Mouse (Mus musculus) intestine, embryonic 16.5 days (tissue): ENCODE data around the gene Atad5. TPM values are rescaled to one million over a fixed set of nuclear protein-coding genes. Genes with fewer than 3 reads are reported as not detected.

ENCODE experiments used
- ATAC-seq: fragments of 200-750 bp; cut with Nextera tagmentation; 2 replicates; pipeline ENCODE4 v1.8.0; 2017; ENCODE audit warnings: moderate TSS enrichment, moderate library complexity
- H3K27ac ChIP-seq: fragments of 300-500 bp; sonication (generic); 2 replicates; pipeline ENCODE4 v1.5.1; 2014; ENCODE audit warnings: mild to moderate bottlenecking, low read length
- H3K27me3 ChIP-seq: fragments of 300-500 bp; sonication (generic); replicated peaks from 2 replicates; pipeline ENCODE4 v1.6.1; 2014; ENCODE audit warnings: low read length, control low read depth, mixed read lengths; ENCODE audit not compliant: control insufficient read depth, insufficient read depth
- H3K36me3 ChIP-seq: fragments of 300-500 bp; sonication (generic); 2 replicates; pipeline ENCODE4 v1.6.1; 2014; ENCODE audit warnings: low read length, control low read depth; ENCODE audit not compliant: control insufficient read depth, insufficient read depth
- H3K4me1 ChIP-seq: fragments of 300-500 bp; sonication (generic); 2 replicates; pipeline ENCODE4 v1.6.1; 2014; ENCODE audit warnings: low read length, control low read depth, mixed read lengths; ENCODE audit not compliant: control insufficient read depth, insufficient read depth
- H3K4me2 ChIP-seq: fragments of 300-500 bp; sonication (generic); 2 replicates; pipeline ENCODE4 v1.6.1; 2014; ENCODE audit warnings: low read depth, low read length, control low read depth
- H3K4me3 ChIP-seq: fragments of 300-500 bp; sonication (generic); 2 replicates; pipeline ENCODE4 v1.5.1; 2014; ENCODE audit warnings: mild to moderate bottlenecking, low read length
- H3K9ac ChIP-seq: fragments of 300-500 bp; sonication (generic); 2 replicates; pipeline ENCODE4 v1.6.1; 2014; ENCODE audit warnings: low read depth, low read length
- H3K9me3 ChIP-seq: fragments of 300-500 bp; sonication (generic); 2 replicates; pipeline ENCODE4 v1.6.1; 2016; ENCODE audit warnings: low read length, control low read depth; ENCODE audit not compliant: control insufficient read depth
- WGBS: fragments of 180-500 bp; shearing (Covaris S2); extraction: QIAGEN DNeasy Blood & Tissue Kit; methylation state at CpG from one replicate; pipeline ENCODE4 v1.1.7; 2014; 5-methylcytosine and 5-hydroxymethylcytosine counted together
- polyA plus RNA-seq: library from polyadenylated mRNA; unstranded; fragments of >200 nt; fragmentation: Nextera tagmentation; extraction: Ambion mirVana; gene quantifications from 2 replicates; pipeline ENCODE4 v1.2.1, GENCODE M21; 2015

The Atad5 gene
- polyA plus RNA-seq, 1 experiment from 2014 or later: 5.6 TPM

DNA sequence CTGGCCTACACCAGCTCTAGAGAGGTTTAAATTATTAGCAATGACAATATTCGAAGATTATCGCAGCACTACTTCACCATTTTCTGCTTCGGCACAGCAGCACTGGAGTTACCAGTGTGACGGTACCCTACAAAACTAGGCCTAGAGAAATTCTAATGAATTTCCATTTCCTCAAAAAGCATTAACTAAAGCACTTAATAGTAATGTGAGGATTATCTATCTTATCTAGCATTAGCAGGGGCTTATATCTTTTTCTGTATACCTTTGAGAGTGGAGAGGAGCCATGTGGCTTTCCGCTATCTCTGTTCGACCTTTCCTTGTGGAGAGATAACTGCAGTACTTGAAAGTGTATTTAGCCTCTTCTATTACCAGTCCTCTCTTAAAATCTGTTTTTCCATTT, 9.4 kb upstream of the Atad5 start:
- Histone ChIP-seq H3K4me3 (peak overlapping the region; percentile 99), H3K36me3 (no peaks in the 10 kb centered on the region), H3K27ac (no peak overlapping the region), H3K9me3 (no peaks in the 10 kb centered on the region), H3K4me1 (peaks cover 6% of the 10 kb centered on the region), H3K27me3 (no peaks in the 10 kb centered on the region), H3K4me2 (peak overlapping the region; percentile 56), H3K9ac (peak overlapping the region; percentile 99)
- 63% methylated on average over 6 of the region's 6 CpGs for WGBS
- ATAC-seq: no peak

DNA sequence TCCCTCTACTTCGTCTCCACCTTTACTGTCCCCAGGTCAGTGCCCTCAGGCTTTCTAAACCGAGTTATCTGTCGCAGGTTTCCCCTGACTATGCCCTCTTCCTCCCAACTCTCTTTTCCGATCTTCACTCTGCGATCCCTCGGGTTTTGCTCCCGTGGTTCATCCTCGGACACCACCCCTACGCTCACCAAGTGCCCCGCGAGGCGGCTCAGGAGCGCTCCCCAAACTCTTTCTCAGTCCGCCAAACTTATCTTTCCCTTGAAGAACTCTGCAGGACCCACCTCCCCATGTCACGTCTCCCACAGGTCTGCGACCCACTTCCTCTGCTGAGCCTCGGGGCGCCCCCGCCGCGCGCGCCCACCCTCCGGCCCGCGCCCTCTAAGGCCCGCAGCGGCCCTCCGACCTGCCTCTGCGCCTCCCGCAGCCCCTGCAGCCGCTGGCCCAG, 8.8 kb upstream of the Atad5 start:
- no peaks in the 10 kb centered on the region for H3K9me3 ChIP-seq
- H3K27ac ChIP-seq: peak overlapping the region; percentile 99
- H3K27me3 ChIP-seq: no peaks in the 10 kb centered on the region
- H3K4me2 ChIP-seq: peak overlapping the region; percentile 56
- H3K36me3 ChIP-seq: no peaks in the 10 kb centered on the region
- peak; percentile 57 for ATAC-seq
- peaks cover 6% of the 10 kb centered on the region for H3K4me1 ChIP-seq
- H3K9ac ChIP-seq: peak overlapping the region; percentile 99
- peak overlapping the region; percentile 99 for H3K4me3 ChIP-seq
- WGBS: under 1% methylated on average over 32 of the region's 32 CpGs

- Histone ChIP-seq H3K4me3 (peak within 1 kb of the TSS; percentile 99), H3K9ac (peak within 1 kb of the TSS; percentile 99), H3K27me3 (no peaks in the 10 kb centered on the region), H3K36me3 (no peaks in the 10 kb centered on the region), H3K27ac (peak within 1 kb of the TSS; percentile 99), H3K9me3 (no peaks in the 10 kb centered on the region), H3K4me1 (peaks cover 6% of the 10 kb centered on the region), H3K4me2 (peak within 1 kb of the TSS; percentile 56)
- WGBS: 2% methylated on average over 54 of the region's 55 CpGs
- ATAC-seq: peak; percentile 95
These were observed 8.1 kb upstream of the Atad5 start, which contains the start of gene Crlf3 for GRCm38 (mm10) chr11:80080826-80081728. TSS of gene Crlf3 (minus strand) at chr11:80080991.

- 74% methylated on average over 7 of the region's 7 CpGs for WGBS
- H3K27ac ChIP-seq: peak overlapping the region; percentile 99
- peaks cover 6% of the 10 kb centered on the region for H3K4me1 ChIP-seq
- 0 out of 2 replicates have a peak overlapping the region, but pooled peaks have one; percentile 56 for H3K4me2 ChIP-seq
- no peak for ATAC-seq
- H3K27me3 ChIP-seq: no peaks in the 10 kb centered on the region
- H3K9me3 ChIP-seq: no peaks in the 10 kb centered on the region
- H3K36me3 ChIP-seq: no peaks in the 10 kb centered on the region
- H3K4me3 ChIP-seq: peak overlapping the region; percentile 99
- no peak overlapping the region for H3K9ac ChIP-seq
These were observed 7.3 kb upstream of the Atad5 start for GRCm38 (mm10) chr11:80081786-80082319.

GRCm38 (mm10) chr11:80085356-80086055, 3.7 kb upstream of the Atad5 start:
- 75% methylated on average over 6 of the region's 6 CpGs for WGBS
- no peaks in the 10 kb centered on the region for H3K4me1 ChIP-seq
- H3K27me3 ChIP-seq: no peaks in the 10 kb centered on the region
- no peak overlapping the region for H3K4me2 ChIP-seq
- H3K36me3 ChIP-seq: no peaks in the 10 kb centered on the region
- H3K4me3 ChIP-seq: no peak overlapping the region
- no peak for ATAC-seq
- H3K9ac ChIP-seq: no peak overlapping the region
- H3K27ac ChIP-seq: peak overlapping the region; percentile 42; the same call in 1 of the 2 replicates
- no peaks in the 10 kb centered on the region for H3K9me3 ChIP-seq

DNA sequence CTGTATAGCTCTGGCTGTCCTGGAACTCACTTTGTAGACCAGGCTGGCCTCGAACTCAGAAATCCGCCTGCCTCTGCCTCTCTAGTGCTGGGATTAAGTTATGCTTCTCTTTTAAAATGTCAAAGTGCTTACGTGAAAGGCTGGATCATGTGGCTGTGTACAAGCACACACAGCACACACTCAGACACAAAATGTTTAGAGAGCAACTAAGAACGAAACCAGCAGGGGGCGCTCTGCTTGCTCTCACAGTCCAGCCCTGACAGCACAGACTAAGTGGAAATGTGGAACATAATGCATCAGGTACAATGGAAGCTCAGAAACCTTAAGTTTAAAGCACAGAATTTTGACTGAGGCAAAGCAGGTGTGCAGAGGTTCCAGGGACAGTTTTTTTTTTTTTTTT, 2.4 kb upstream of the Atad5 start:
- 10% methylated on average over 5 of the region's 5 CpGs for WGBS
- Histone ChIP-seq H3K9me3 (no peaks in the 10 kb centered on the region), H3K4me3 (no peak overlapping the region), H3K27me3 (no peaks in the 10 kb centered on the region), H3K36me3 (no peaks in the 10 kb centered on the region), H3K9ac (no peak overlapping the region), H3K27ac (no peak overlapping the region), H3K4me2 (no peak overlapping the region), H3K4me1 (no peaks in the 10 kb centered on the region)
- ATAC-seq: peak; percentile 69

- Histone ChIP-seq H3K4me1 (0 out of 2 replicates have a peak, but pooled peaks cover 2% of the 10 kb centered on the region), H3K9me3 (no peaks in the 10 kb centered on the region), H3K27me3 (no peaks in the 10 kb centered on the region), H3K9ac (peak overlapping the region; percentile 95), H3K4me3 (peak overlapping the region; percentile 94), H3K36me3 (no peaks in the 10 kb centered on the region), H3K27ac (no peak overlapping the region; the same call in 1 of the 2 replicates), H3K4me2 (peak overlapping the region; percentile 60)
- 0% methylated on average over 14 of the region's 14 CpGs for WGBS
- ATAC-seq: no peak
These were observed 616 bp downstream of the Atad5 start for GRCm38 (mm10) chr11:80089817-80090214.

GRCm38 (mm10) chr11:80090555-80091164, 1.5 kb downstream of the Atad5 start:
- Histone ChIP-seq H3K4me1 (0 out of 2 replicates have a peak, but pooled peaks cover 2% of the 10 kb centered on the region), H3K4me3 (peak overlapping the region; percentile 3; the same call in 1 of the 2 replicates), H3K27me3 (no peaks in the 10 kb centered on the region), H3K27ac (no peak overlapping the region), H3K4me2 (peak overlapping the region; percentile 60), H3K9ac (no peak overlapping the region), H3K36me3 (no peaks in the 10 kb centered on the region), H3K9me3 (no peaks in the 10 kb centered on the region)
- ATAC-seq: no peak
- 63% methylated on average over 3 of the region's 3 CpGs for WGBS
